16 mouse cellular contexts compared by ENCODE assay signal in the genomic region with DNA sequence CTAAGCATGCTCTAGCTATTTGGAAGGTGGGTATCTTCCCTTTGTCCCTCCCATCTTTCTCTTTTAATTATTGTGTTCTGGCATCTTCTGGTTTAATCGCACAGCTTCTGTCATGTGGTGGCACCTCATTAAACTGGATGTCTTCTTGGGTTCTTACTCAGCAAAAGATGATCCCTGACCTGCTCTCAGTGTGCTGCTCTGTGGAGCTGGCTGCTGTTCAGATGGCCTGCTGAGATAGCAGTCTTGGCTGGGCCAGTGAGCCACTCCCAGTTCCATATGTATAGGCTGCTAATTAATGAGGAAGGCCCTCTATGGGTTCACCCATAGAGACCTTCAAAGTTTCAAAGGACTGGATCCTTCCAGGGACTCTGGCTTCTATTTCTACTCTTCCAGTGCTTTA.
"Had no signal": no experiment of that assay in that cellular context is flagged by ENCODE, and none has a peak within 500 bp of the region (broad histone marks: within the 10 kb centered on the region; RNA-seq: fewer than 3 reads in every experiment).

No protein-coding gene starts in this region.

- H3K4me1 ChIP-seq: liver, embryonic 15.5 days; midbrain, embryonic 10.5 days; neural tube, embryonic 15.5 days had no signal

- H3K9ac ChIP-seq: limb, embryonic 15.5 days; liver, embryonic 15.5 days; lung, embryonic 14.5 days; neural tube, embryonic 15.5 days had no signal

- H3K9me3 ChIP-seq: limb, embryonic 15.5 days; liver, embryonic 15.5 days; midbrain, embryonic 10.5 days; neural tube, embryonic 15.5 days had no signal

- H3K36me3 ChIP-seq: limb, embryonic 15.5 days; liver, embryonic 15.5 days; midbrain, embryonic 10.5 days; neural tube, embryonic 15.5 days had no signal

- DNase-seq: kidney, postnatal 10 days; kidney, postnatal 4 days; lung, embryonic 14.5 days; lung, postnatal 10 days; lung, postnatal 4 days; midbrain, embryonic 14.5 days; right cerebral cortex, adult 18-20 months; right cerebral cortex, postnatal 25 days; thymus, adult 18-20 months; thymus, postnatal 14 days had no signal

- H3K4me3 ChIP-seq: layer of hippocampus, adult 2 months; limb, embryonic 15.5 days; liver, embryonic 15.5 days; midbrain, embryonic 10.5 days; myocyte; neural tube, embryonic 15.5 days had no signal

- H3K27ac ChIP-seq: layer of hippocampus, adult 2 months; limb, embryonic 15.5 days; liver, embryonic 15.5 days; midbrain, embryonic 10.5 days; neural tube, embryonic 15.5 days had no signal

- H3K27me3 ChIP-seq: limb, embryonic 15.5 days; liver, embryonic 15.5 days; neural tube, embryonic 15.5 days had no signal

- H3K4me2 ChIP-seq: limb, embryonic 15.5 days; liver, embryonic 15.5 days; lung, embryonic 14.5 days; neural tube, embryonic 15.5 days had no signal
